Mouse (Mus musculus) C2C12 (cell line): ENCODE data around the gene Gpr135.

ENCODE experiments used
- CEBPB ChIP-seq: IDR thresholded peaks from one replicate; pipeline ENCODE4 v1.6.1; 2011; ENCODE audit warnings: low read depth, mild to moderate bottlenecking, control low read depth, moderate library complexity
- CTCF ChIP-seq: IDR thresholded peaks from one replicate; pipeline ENCODE4 v1.5.1; 2011; ENCODE audit not compliant: control insufficient read depth, insufficient read depth, insufficient read length
- FOSL1 ChIP-seq: IDR thresholded peaks from one replicate; pipeline ENCODE4 v1.8.0; 2011; ENCODE audit warnings: mild to moderate bottlenecking, low read length; ENCODE audit not compliant: poor library complexity, insufficient read depth, severe bottlenecking
- MAX ChIP-seq: IDR thresholded peaks from one replicate; pipeline ENCODE4 v1.6.1; 2011; ENCODE audit warnings: mild to moderate bottlenecking, control low read depth
- MYOD1 ChIP-seq: IDR thresholded peaks from one replicate; pipeline ENCODE4 v1.6.1; 2011; ENCODE audit warnings: low read depth; ENCODE audit not compliant: control insufficient read depth, insufficient read length
- MYOG ChIP-seq: IDR thresholded peaks from one replicate; pipeline ENCODE4 v1.6.1; 2011; ENCODE audit not compliant: control insufficient read depth, insufficient read length; ENCODE audit errors: extremely low read depth
- USF1 ChIP-seq: IDR thresholded peaks from one replicate; pipeline ENCODE4 v1.6.1; 2011; ENCODE audit warnings: low read depth, mild to moderate bottlenecking, control low read depth, moderate library complexity

GRCm38 (mm10) chr12:72078248-72078647 is 7.3 kb upstream of the Gpr135 start:
- no peak for TF ChIP-seq CTCF
- TF ChIP-seq MAX = no peak
- TF ChIP-seq CEBPB = no peak
- no peak for TF ChIP-seq USF1
- no peak for TF ChIP-seq MYOD1
- no peak for TF ChIP-seq MYOG
- no peak for TF ChIP-seq FOSL1
